Mouse (Mus musculus) urinary bladder, adult 18-20 months (tissue): ENCODE measurements around the gene Lzts3.

Source experiments
- DNase-seq, 2 experiments: peaks; one replicate each; pipeline ENCODE4 v3.0.0; 2022; ENCODE audit warnings: low spot score in 2 of 2, mixed read lengths in 2 of 2

The Lzts3 gene

GRCm38 (mm10) chr2:130635847-130636246 is 6.8 kb downstream of the Lzts3 start:
- DNase-seq, result no peak

DNA sequence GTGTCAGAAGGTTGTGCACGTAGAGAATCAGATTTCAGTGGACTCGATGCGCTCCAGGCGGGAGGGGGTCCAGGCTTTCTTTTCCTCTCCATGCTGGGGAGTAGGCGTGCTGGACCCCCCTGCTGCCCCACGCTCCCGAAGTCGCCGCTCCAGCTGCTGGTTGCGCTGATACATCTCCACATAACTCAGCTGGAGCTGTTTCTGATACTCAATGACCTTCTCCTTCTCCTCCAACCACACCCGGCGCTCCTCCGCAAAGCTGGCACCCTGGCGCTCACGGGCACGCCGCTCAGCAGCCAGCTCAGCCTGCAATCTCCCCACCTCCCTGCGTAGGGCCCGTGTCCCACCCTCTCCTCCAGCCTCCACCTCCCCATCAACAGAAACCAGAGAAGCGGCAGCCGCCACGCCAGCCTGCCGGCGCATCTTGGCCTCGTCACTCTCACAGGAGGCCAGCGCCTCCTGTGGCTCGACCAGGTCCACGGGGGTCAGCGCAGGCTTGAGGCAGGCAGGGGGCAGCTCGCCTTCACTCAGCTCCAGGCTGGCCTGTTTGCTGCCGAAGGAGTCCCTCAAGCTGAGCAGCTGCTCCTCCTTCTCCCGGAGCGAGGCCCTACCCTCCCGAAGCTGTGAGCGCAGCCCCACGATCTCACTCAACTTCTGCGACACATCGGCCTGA is 7.7 kb downstream of the Lzts3 start:
- peak in 1 of 2 experiments; percentile 35 for DNase-seq

GRCm38 (mm10) chr2:130634006-130634738 is 8.4 kb downstream of the Lzts3 start:
- DNase-seq, result no peak

GRCm38 (mm10) chr2:130632887-130633675 is 9.5 kb downstream of the Lzts3 start:
- no peak for DNase-seq

DNA sequence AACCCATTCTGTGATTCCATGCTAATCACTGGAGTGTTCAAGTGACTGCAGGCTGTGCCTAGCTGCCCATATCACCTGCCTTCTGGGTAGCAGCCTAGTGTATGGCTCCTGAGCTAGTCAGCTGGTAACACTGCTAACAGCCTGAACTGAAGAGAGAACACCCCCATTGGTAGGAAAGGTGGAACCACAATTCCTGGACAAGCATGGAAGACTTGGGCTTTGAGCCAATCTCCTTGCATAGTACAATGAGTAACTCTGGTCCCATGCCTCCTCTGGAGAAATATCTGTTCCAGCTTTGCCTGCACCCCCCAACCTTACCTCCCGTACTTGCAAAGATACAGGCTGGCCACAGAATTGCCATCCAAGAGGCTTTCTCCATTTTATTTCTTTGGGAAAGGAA is 10.2 kb downstream of the Lzts3 start:
- DNase-seq, result no peak

DNA sequence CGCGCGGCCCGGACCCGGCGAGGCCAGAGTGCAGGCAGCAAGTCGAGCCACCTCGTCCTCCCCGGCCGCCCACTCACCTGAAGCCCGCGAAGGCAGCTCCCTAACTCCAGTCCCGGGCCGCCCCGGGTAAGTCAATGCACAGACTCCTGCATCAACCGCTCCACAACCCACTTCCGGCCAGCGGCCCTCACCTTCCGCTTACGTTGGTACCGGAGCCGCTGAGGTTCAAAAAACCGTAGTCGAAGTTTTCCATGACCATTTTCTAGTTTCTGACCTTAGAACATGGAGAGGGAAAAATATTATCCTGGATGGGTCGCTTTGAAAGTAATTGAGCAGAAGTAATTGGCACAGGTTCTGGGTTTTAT is 12.8 kb downstream of the Lzts3 start, which contains the start of the genes Fastkd5 and Ubox5:
TSS of gene Fastkd5 (minus strand) at position 189 of the 365 bp plus-strand sequence.
TSS of gene Ubox5 (minus strand) at position 200 of the 365 bp plus-strand sequence.
- peak; percentile 85 to 92 for DNase-seq

DNA sequence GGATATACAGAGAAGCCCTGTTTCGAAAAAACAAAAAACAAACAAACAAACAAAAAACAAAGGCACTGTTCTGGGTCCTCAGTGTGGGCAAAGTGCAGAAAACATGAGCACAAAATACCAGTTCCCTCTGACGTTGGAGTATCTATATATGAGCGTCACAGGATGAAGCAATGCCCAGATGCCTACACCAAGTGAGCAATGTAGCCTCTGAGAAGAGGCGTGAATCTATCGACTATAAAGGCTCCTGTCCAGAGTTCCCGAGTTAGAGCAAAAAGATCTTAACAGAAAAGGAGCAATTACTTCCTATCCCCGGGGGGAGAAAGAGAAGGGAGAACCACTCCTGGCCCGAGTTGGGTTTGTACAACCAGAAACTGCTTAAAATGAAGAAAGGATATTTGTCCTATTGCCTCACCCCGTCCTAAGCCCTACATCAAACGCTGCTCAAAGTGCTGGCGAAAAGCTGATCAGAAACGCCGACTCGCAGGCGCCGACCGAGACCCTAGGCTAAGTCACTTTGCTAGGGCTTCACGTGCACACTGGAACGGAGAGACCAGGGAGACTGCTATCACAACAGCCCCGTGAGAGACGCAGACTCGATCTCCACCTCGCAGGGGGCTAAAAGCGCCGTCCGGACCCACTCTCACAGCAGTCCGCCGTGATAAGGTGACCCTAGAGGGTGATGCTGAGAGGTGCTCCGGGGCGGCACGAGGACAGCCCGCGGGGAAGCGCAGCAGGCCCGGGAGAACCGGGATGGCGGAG is 13.3 kb downstream of the Lzts3 start:
- no peak for DNase-seq

DNA sequence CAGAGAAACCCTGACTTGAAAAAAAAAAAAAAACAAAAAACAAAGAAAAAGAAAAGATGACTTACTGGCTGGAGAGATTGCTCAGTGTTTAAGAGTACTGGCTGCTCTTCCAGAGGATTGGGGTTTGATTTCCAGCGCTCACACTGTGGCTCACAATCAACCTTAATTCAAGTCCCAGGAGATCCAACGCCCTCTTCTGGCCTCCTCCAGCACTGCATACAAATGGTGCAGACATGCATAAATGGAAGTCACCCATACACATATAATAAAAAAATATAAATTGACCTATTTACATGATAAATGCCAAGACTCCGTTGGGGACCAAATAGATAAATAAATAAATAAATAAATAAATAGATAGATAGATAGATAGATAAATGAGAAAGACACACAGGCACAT is 14.2 kb downstream of the Lzts3 start:
- DNase-seq, result no peak

DNA sequence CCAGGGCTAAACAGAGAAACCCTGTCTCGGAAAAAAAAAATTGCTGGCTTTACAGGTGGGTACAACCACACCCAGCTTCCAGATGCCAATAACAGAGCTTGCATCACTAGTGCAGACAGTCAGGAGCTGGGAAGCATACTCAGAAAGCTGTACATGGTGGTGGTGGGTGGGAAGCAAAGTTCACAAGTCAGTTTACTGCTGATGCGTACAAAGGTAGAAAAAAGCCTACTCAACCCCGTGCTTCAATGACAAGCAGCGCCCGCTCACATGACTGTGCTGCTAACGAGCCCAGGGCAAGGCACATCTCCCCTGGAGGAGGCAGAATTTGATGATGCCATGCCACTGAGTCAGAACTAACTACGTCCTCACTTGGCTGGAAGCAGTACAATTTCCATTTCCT is 23.6 kb downstream of the Lzts3 start:
- DNase-seq, result no peak

- DNase-seq, result no peak
These were observed 29.5 kb downstream of the Lzts3 start for GRCm38 (mm10) chr2:130613091-130613490.

GRCm38 (mm10) chr2:130602195-130602594 is 40.4 kb downstream of the Lzts3 start:
- DNase-seq, result no peak

GRCm38 (mm10) chr2:130598399-130598798 is 44.2 kb downstream of the Lzts3 start:
- no peak for DNase-seq

DNA sequence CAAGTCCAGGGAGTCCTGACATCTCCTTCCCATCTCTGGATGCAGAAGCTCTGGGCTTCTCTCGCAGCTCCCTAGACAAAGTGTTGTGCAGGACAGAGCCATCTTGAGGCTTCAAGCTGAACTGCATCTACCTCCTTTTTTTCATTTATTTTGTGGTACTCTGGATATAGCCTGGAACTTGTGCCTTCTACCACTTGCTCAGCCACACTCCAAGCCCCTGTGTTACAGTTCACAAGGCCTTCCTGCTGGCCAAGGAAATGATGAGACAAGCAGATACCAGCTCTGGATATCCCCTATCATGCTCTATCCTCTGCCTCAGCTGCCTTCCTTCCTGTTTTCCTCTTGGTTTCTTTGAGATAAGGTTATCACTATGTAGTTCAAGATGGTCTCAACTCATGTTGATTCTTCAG is 45.0 kb downstream of the Lzts3 start:
- no peak for DNase-seq

DNA sequence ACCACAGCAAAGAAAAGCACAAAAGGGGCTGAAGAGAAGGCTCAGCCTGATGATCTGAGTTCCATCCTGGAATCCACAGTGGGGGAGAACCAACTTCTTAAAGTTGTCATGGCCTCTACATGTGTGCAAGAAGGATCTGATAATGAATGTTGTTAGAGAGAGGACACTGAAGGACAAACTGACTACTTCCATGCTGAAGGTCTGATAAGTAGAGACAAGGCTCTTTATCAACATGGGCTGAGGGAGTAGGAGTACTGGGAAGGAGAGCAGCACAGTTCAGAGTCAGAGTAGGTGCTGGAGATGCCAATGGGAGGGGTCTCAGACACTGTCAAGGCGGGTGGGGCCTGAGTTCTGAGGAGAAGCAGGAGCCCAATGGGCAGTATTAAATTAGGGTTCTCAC is 47.0 kb downstream of the Lzts3 start:
- no peak for DNase-seq

DNA sequence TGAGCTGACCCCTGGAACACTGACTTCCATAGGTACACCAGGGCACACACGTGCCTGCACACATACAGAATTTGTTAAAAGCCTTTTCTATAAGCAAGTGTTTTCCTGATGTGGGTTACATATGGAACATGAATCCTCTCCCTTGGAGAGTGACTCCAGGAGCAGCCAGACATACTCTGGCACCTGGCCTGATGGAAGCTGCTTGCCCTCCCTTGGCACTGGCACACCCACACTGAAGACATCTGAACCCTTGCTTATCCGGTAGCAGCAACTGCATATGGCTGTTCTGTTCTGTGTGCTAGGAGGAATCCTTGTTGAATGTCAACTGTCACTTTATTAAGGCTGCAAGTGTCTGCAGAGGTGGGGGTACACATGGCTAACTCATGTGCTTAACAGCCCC is 51.6 kb downstream of the Lzts3 start:
- no peak for DNase-seq

DNA sequence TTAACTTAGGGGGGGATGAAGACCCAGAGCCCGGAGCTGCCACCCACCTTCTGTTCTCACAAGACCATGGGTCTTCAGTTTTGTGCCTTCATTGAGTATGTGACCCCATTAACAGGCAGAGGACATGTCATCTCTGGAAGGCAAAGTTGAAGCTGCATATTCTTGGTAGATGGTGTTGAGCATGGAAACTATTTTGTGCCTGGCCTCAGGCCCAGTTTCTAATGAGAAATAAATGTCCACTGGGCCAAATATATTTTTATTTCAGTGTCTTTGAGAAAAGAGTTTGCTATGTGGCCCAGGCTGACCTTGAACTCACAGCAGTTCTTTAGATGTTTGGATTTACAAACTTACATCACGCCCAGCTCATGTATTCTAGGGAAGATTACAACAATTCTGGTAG is 52.8 kb downstream of the Lzts3 start:
- DNase-seq, result no peak

DNA sequence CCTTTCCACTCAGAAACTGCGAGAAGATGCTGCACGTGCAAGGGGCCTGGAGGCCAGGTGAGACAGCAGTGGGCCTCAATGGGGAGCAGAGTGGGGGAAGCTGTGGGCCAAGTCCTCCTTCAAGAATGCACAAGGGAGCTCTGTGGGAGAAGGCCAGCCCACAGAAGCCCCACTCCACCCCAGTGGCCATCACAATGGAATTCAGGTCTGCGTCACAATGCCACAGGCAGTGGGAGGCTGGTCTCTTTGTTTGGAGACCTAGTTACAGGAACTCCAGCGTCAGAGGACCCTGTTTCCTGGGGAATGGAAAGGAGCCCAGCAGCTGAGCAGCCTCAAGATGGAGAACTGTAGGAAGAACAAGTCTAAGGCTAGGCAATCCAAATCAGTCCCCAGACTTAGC is 53.4 kb downstream of the Lzts3 start:
- DNase-seq, result no peak

DNA sequence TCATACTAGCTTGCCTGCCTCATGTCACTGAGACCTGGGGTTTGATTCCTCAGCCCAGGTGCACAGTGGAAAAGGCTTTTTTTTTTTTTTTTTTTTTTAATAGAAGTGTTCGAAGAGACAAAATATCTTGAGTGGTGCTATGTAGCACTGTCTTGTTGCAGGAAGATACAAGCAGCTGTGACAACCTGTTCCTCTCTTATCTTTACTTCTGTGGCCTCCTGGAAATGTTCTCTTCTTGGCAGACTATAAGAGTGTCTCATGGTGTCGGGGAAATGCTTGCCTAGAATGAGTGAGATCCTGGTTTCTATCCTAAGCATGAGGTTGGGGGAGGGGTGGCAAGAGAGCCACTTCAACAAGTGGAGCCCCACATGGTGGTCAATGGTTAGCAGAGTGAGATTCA is 54.2 kb downstream of the Lzts3 start:
- DNase-seq, result no peak

- DNase-seq, result no peak
These were observed 56.6 kb downstream of the Lzts3 start for GRCm38 (mm10) chr2:130586016-130586415.

DNA sequence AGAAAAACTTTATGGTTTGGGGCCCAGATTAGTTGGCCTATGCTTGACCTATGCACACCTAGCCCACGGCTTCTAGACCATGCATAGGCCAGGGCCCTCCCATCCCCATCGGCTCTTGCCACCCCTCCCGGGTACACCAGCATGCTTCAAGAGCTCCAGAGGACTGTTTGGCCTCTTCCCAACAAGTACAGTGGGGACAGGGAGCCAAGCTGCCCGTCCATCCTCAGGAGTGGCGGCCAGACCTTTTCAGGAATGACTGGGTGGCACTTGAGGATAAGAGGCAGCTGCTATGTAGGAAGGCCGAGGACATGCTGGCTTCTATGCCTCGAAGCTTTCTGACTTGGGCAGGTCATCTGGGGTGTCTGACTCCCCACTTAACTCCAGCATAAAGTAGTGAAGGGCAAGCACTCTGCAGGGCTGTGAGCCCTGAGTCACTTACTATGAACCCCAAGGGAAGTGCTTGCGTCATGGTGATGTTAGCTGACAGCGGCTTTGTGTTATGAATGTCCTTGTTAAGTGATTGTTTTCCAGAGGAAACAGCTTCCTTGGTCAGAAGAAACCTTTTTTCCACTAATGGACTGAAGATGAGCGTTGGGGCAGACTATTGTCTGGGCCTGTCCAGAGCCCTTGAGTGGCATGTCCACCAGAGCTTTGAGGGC is 58.6 kb downstream of the Lzts3 start:
- DNase-seq, result no peak
